Mouse (Mus musculus): ENCODE results near the gene Mcub. TPM values are rescaled to one million over a fixed set of nuclear protein-coding genes. Genes with fewer than 3 reads are reported as not detected.
A peak's percentile ranks its signal among the peaks of the same experiment; 100 is the strongest.

Gene Mcub
- polyA plus RNA-seq, 1 experiment from 2014 or later: 4.7 TPM

DNA sequence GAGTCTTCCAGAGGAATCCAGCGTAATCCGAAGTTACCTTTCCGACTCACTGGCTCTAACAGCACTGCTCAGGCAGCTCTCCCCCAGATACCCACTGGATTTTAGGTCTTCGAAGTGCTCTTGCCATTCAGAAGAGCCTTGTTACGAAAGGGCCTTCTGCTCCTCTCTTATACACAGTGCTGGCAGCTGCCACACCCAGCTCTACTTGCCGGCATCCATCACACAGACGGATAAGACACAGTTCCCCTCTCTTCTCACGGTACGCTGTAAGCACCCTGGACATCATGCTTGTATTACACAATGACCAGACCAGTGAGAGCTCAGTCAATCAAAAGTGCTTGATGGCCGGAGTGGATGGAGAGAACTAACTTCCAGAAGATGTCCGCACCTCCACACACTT lies 11.8 kb upstream of the Mcub start:
- peaks cover 43% of the 10 kb centered on the region for H3K36me3 ChIP-seq
- no peak overlapping the region for H3K4me2 ChIP-seq
- WGBS: 87% methylated on average over 11 of the region's 11 CpGs
- no peaks in the 10 kb centered on the region for H3K4me1 ChIP-seq
- no peak overlapping the region for H3K9ac ChIP-seq
- H3K4me3 ChIP-seq: no peak overlapping the region
- no peak overlapping the region for H3K27ac ChIP-seq
- H3K27me3 ChIP-seq: no peaks in the 10 kb centered on the region
- ATAC-seq (ENCODE audit: insufficient number of reproducible peaks, insufficient read depth, low FRiP score, low TSS enrichment, low read depth): no peak
- no peaks in the 10 kb centered on the region for H3K9me3 ChIP-seq

DNA sequence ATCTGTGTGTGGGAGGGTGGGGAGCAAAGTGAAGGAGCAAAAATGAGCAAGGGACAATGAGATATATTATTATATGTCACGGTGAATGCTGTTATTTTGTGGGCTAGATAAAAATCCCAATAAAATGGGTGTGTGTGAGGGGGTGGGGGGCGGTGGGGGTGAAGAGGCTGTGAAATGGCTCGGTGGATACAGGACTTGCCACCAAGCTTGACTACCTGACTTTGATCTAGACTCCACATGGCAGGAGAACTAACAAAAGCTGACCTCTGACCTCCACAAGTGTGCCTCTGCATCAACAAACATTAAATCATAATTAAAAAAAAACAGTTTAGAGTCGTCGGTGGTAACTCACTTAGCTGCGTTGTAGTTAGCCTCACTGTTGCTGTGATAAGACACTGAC lies 9.5 kb upstream of the Mcub start:
- Histone ChIP-seq H3K4me2 (no peak overlapping the region), H3K36me3 (peaks cover 24% of the 10 kb centered on the region), H3K27me3 (no peaks in the 10 kb centered on the region), H3K4me3 (no peak overlapping the region), H3K9ac (no peak overlapping the region), H3K9me3 (no peaks in the 10 kb centered on the region), H3K27ac (no peak overlapping the region), H3K4me1 (no peaks in the 10 kb centered on the region)
- WGBS: 52% methylated on average over 6 of the region's 6 CpGs
- no peak for ATAC-seq (ENCODE audit: insufficient number of reproducible peaks, insufficient read depth, low FRiP score, low TSS enrichment, low read depth)

DNA sequence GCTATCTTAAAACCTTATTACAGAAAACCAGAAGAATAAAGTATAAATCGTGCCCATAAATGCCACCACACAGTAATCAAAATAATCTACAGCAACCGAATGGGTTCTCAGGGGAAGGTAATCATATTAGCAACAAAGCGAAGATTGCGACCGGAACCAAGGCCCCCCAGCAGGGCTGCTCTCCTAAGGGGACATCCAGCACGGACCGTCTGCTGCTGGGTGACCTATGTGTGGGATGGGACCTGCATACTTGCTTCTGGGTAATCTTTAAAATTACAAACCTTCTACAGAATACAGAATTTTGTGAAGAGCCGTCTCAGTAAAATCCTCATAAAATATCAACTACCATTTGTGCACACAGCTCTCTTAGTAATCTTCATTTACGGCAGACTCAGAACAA lies 8.7 kb upstream of the Mcub start:
- Histone ChIP-seq H3K4me1 (no peaks in the 10 kb centered on the region), H3K9me3 (no peaks in the 10 kb centered on the region), H3K27ac (no peak overlapping the region), H3K4me3 (no peak overlapping the region), H3K27me3 (no peaks in the 10 kb centered on the region), H3K4me2 (no peak overlapping the region), H3K36me3 (peaks cover 18% of the 10 kb centered on the region), H3K9ac (no peak overlapping the region)
- no peak for ATAC-seq (ENCODE audit: insufficient number of reproducible peaks, insufficient read depth, low FRiP score, low TSS enrichment, low read depth)
- WGBS: 83% methylated on average over 9 of the region's 9 CpGs

DNA sequence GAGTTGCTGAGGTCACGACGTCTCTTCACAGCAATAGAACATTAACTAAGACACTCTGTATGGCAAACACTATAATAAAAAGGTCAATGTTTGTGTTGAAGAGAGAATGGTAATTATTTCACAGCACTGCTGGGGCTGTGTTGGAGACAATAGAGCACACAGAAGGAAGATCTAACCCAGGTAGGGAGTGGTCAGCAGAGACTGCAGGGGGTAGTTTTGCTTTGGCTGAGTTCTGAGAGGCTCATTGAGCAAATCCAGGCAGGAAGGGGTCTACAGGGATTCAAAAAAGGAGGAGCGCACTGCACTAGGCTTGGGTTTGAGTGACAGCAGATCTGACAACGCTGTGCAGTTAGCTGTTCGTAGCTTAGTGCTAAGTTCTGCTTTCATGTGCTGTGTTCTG lies 6.3 kb upstream of the Mcub start:
- ATAC-seq (ENCODE audit: insufficient number of reproducible peaks, insufficient read depth, low FRiP score, low TSS enrichment, low read depth): no peak
- no peaks in the 10 kb centered on the region; the same call in 1 of the 2 replicates for H3K36me3 ChIP-seq
- 79% methylated on average over 5 of the region's 5 CpGs for WGBS
- no peak overlapping the region for H3K27ac ChIP-seq
- H3K9me3 ChIP-seq: no peaks in the 10 kb centered on the region
- no peaks in the 10 kb centered on the region for H3K4me1 ChIP-seq
- H3K4me2 ChIP-seq: no peak overlapping the region
- no peak overlapping the region for H3K9ac ChIP-seq
- no peak overlapping the region for H3K4me3 ChIP-seq
- H3K27me3 ChIP-seq: peaks cover 4% of the 10 kb centered on the region; the same call in 1 of the 2 replicates

DNA sequence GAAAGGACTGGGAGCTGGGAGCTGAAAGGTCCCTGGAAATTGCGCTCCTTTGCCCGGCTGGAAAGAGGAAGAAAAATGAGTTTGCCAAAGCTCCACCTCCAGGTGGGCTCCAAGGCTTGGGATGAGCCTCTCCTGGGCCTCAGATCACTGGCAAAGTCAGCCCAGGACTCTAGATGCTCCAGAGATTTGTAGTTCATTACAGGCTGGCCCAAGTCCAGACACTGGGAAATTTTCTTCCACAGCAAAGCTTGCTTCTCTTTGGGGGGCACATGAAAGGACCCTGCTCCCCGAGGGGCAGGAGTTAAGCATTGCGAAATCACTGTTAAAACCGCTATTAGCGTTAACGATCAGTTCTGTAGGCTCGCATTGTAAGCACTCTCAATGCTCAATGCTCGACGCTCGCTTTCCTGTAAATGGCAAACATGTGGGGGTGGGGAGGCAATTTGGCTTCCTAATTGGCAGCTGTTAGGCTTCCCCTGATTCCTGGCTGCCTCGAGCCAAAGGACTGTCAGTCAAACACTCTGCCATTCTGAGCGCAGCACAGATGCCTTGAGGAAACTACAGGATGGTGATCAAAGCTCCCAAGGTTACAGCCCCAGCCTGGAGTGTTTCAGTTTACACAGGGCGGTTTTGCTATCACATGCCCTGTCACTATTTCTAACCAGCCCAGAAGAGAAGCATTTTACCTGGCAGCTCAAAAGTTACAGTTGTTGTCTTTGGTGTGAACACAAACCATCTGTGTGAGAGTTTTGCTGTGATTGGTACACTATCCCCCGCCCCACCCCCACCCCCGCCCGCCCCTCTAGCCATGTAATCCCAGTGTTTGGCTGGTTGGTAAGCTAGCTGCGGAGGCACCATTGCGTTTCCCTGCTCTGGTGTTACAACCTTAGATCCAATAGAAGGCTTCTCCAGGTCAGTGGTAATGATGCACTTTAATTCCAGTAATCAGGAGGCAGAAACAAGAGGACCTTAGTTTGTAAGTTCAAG lies 816 bp upstream of the Mcub start:
- peaks cover 39% of the 10 kb centered on the region for H3K27me3 ChIP-seq
- peaks cover 16% of the 10 kb centered on the region for H3K4me1 ChIP-seq
- 7% methylated on average over 19 of the region's 19 CpGs for WGBS

DNA sequence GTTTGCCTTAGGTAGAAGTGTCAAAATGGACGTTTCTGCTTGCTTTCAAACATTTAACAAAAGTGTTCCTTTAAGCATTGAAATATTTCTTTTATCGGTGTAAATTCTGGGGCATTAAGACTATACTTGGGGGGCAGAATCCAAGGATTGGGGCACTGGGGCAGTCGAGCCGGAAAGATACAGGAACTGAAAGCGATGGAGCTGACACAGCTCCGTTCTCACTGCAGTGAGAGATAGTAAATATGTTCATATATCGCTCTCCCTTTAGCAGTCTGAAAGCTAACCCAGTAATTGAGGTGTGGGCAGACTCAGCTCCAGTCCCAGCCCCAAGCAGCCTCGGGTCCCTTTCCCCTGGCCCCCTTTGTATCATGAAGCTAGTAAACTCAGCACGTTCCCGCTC lies 975 bp downstream of the Mcub start:
- H3K4me2 ChIP-seq: peak overlapping the region; percentile 99
- ATAC-seq (ENCODE audit: insufficient number of reproducible peaks, insufficient read depth, low FRiP score, low TSS enrichment, low read depth): no peak
- peak overlapping the region; percentile 61 for H3K4me3 ChIP-seq
- no peaks in the 10 kb centered on the region for H3K9me3 ChIP-seq
- no peaks in the 10 kb centered on the region for H3K36me3 ChIP-seq
- no peak overlapping the region for H3K27ac ChIP-seq
- peaks cover 39% of the 10 kb centered on the region for H3K27me3 ChIP-seq
- peak overlapping the region; percentile 72 for H3K9ac ChIP-seq
- peaks cover 16% of the 10 kb centered on the region for H3K4me1 ChIP-seq
- 30% methylated on average over 10 of the region's 10 CpGs for WGBS

More for the DNA sequence above, 816 bp upstream of the Mcub start:
- Histone ChIP-seq H3K27ac (no peak overlapping the region), H3K4me2 (peak overlapping the region; percentile 99), H3K9ac (peak overlapping the region; percentile 72), H3K36me3 (no peaks in the 10 kb centered on the region), H3K4me3 (peak overlapping the region; percentile 61), H3K9me3 (no peaks in the 10 kb centered on the region)
- ATAC-seq (ENCODE audit: insufficient number of reproducible peaks, insufficient read depth, low FRiP score, low TSS enrichment, low read depth): peak; percentile 69

DNA sequence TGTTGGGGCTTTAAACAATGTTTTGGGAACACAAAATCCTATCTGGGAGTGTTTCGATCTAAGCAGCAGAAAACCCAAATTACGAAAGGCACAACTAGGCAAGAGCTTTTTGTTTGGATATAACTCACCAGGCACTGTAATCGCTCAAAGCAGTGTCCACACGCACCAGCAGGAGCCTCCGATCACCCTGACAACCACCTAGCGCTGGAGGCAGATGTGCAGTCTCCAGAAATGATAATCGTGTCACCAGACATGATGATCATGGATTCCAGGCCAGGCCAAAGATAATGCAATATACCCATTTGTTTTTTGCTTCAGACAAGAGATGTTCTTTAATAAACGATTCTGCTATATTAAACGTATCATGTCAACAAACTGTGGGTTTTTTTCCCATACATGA lies 2.1 kb downstream of the Mcub start:
- Histone ChIP-seq H3K27me3 (peaks cover 39% of the 10 kb centered on the region), H3K4me3 (no peak overlapping the region), H3K4me2 (no peak overlapping the region), H3K9ac (no peak overlapping the region), H3K36me3 (no peaks in the 10 kb centered on the region), H3K27ac (no peak overlapping the region), H3K4me1 (peaks cover 16% of the 10 kb centered on the region), H3K9me3 (no peaks in the 10 kb centered on the region)
- WGBS: 82% methylated on average over 9 of the region's 9 CpGs
- ATAC-seq (ENCODE audit: insufficient number of reproducible peaks, insufficient read depth, low FRiP score, low TSS enrichment, low read depth): no peak

DNA sequence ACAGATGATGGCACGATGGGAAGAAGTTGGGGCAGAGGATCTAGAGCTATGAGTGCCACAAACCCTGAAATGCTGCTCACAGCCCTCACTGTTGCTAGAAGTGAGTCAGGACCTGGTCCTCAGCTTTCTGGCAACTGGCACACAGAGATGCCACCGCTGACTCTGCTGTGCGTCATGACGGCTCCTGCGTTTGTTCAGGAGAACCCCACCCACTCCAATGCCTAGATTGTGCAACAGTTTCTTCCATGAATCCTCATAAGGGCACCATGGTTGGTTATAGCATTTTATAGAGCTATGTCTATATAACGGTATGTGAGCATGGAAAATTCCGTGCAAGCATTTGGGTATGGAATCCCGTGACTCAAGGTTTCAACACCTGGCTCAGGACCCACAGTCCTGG lies 5.3 kb downstream of the Mcub start:
- no peak overlapping the region for H3K4me2 ChIP-seq
- WGBS: 92% methylated on average over 8 of the region's 8 CpGs
- H3K27ac ChIP-seq: no peak overlapping the region
- no peak for ATAC-seq (ENCODE audit: insufficient number of reproducible peaks, insufficient read depth, low FRiP score, low TSS enrichment, low read depth)
- no peak overlapping the region for H3K4me3 ChIP-seq
- H3K9me3 ChIP-seq: no peaks in the 10 kb centered on the region
- peaks cover 5% of the 10 kb centered on the region; the same call in 1 of the 2 replicates for H3K4me1 ChIP-seq
- H3K9ac ChIP-seq: no peak overlapping the region
- no peaks in the 10 kb centered on the region for H3K36me3 ChIP-seq
- H3K27me3 ChIP-seq: peaks cover 22% of the 10 kb centered on the region

DNA sequence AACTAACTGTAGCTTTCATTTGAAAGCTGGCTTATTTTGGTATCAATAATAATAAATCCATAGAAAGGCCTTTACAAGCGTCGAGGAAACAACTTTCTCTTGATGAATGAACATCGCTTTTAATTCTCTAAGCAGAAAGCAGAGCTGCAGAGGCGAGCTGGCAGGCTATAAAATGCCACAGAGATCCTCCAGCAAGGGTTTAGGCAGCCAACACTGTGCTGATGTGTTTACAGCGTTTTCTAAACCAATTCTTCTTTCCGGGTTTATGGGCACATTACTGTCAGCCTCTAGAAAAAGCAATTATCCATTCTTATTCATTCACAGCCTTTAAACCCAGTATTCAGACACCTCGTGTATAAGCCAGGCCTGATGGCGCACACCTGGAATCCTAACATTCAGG lies 7.5 kb downstream of the Mcub start:
- WGBS: 81% methylated on average over 8 of the region's 8 CpGs
- H3K4me3 ChIP-seq: no peak overlapping the region

DNA sequence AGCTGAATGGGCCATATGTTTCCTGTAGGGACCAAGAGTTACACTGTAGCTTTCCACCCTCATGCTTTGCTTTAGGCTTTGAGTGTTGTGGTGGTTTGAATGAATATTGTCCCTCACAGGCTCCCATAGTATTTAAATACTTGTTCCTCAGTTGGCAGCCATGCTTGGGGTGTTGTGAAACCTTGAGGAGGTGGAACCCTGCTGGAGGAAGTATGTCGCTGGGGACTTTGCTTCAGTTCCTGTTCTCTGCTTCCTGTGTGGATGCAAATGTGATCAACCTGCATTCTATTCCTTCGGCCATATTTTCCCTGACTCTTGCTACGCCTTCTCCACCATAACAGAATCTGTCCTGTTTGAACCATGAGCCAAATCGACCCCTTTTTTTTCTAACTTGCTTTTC lies 16.7 kb downstream of the Mcub start:
- Histone ChIP-seq H3K4me1 (no peaks in the 10 kb centered on the region), H3K36me3 (no peaks in the 10 kb centered on the region), H3K9ac (no peak overlapping the region), H3K27ac (no peak overlapping the region), H3K9me3 (no peaks in the 10 kb centered on the region), H3K27me3 (no peaks in the 10 kb centered on the region), H3K4me3 (no peak overlapping the region), H3K4me2 (no peak overlapping the region)
- 85% methylated on average over 4 of the region's 4 CpGs for WGBS
- ATAC-seq (ENCODE audit: insufficient number of reproducible peaks, insufficient read depth, low FRiP score, low TSS enrichment, low read depth): no peak

More for the DNA sequence above, 7.5 kb downstream of the Mcub start:
- Histone ChIP-seq H3K36me3 (no peaks in the 10 kb centered on the region), H3K4me2 (no peak overlapping the region), H3K4me1 (no peaks in the 10 kb centered on the region), H3K9me3 (no peaks in the 10 kb centered on the region), H3K27ac (no peak overlapping the region), H3K27me3 (peaks cover 2% of the 10 kb centered on the region), H3K9ac (no peak overlapping the region)
- ATAC-seq (ENCODE audit: insufficient number of reproducible peaks, insufficient read depth, low FRiP score, low TSS enrichment, low read depth): no peak

DNA sequence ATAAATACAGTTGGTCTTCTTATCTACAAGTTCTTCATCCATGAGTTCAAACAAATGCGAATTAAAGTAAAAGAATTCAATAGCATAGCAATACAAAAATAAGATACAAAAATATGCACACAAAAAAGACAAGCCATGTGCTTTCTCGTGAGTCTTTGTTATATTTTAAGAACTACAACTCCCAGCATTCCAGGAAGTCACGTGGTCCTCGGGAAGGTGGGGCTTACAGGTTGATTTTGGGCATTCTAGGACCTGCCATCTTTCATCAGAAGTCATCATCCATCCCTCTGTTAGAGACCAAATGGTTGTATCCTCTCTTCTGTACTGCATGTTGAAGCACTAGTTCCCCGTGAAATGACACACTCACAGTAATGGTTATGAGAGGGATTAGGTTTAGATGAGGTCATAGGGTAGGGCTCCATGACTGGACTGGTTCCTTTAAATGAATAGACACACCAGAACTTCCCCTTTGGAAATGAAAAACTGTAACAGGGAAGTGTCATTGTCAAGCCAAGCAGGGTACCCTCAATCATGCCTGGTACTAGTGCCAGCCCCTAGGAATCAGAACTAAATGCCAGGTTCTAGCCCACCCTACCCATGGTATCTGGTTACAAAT lies 20.7 kb downstream of the Mcub start:
- Histone ChIP-seq H3K9ac (no peak overlapping the region), H3K9me3 (no peaks in the 10 kb centered on the region), H3K4me2 (no peak overlapping the region), H3K4me1 (no peaks in the 10 kb centered on the region), H3K27me3 (no peaks in the 10 kb centered on the region), H3K36me3 (no peaks in the 10 kb centered on the region), H3K27ac (no peak overlapping the region), H3K4me3 (no peak overlapping the region)
- no peak for ATAC-seq (ENCODE audit: insufficient number of reproducible peaks, insufficient read depth, low FRiP score, low TSS enrichment, low read depth)
- WGBS: 79% methylated on average over 5 of the region's 5 CpGs

DNA sequence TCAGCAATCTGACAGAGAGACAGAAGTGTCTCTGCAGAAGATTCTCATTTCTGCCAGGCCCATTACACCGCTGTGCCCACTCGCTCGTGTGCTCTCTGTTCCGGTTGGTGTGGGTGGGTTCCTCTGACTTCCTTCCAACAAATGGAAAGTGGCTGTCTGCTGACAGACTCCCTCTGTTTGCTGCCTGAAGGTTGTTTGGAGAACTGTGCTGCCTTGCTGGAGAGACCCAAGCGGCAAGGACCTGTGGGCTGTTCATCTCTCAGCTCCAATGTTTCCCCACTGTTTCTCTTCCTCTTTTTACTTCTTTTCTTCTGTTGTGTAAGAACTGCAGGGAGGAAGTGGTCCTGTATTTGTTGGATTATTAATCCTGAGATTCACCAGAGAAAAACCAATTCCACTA lies 21.6 kb downstream of the Mcub start:
- no peaks in the 10 kb centered on the region for H3K27me3 ChIP-seq
- H3K9ac ChIP-seq: no peak overlapping the region
- WGBS: 90% methylated on average over 5 of the region's 5 CpGs
- H3K4me1 ChIP-seq: no peaks in the 10 kb centered on the region
- H3K4me3 ChIP-seq: no peak overlapping the region
- H3K27ac ChIP-seq: no peak overlapping the region
- no peak for ATAC-seq (ENCODE audit: insufficient number of reproducible peaks, insufficient read depth, low FRiP score, low TSS enrichment, low read depth)
- H3K9me3 ChIP-seq: no peaks in the 10 kb centered on the region
- H3K4me2 ChIP-seq: no peak overlapping the region
- no peaks in the 10 kb centered on the region for H3K36me3 ChIP-seq

All from embryonic facial prominence, embryonic 13.5 days (tissue).